Mouse (Mus musculus) left cerebral cortex, adult 8-10 months (tissue): ENCODE data around the gene Calr. TPM values are rescaled to one million over a fixed set of nuclear protein-coding genes. Genes with fewer than 3 reads are reported as not detected.
A peak's percentile ranks its signal among the peaks of the same experiment; 100 is the strongest.
"Not testable (repeated sequence)": the region's sequence is repeated elsewhere in the genome, so short reads cannot be mapped to it uniquely, and the experiment has no call there.

Experiments
- DNase-seq, 2 experiments: peaks; one replicate each; pipeline ENCODE4 v3.0.0; 2022; ENCODE audit warnings: low spot score in 2 of 2
- total RNA-seq, 4 experiments: library from RNA; stranded (reverse); gene quantifications; 2 replicates each; pipeline ENCODE4 v1.2.4; 2022

Calr gene
- total RNA-seq, 4 experiments from 2014 or later = 333 to 426 (median 383) TPM

DNA sequence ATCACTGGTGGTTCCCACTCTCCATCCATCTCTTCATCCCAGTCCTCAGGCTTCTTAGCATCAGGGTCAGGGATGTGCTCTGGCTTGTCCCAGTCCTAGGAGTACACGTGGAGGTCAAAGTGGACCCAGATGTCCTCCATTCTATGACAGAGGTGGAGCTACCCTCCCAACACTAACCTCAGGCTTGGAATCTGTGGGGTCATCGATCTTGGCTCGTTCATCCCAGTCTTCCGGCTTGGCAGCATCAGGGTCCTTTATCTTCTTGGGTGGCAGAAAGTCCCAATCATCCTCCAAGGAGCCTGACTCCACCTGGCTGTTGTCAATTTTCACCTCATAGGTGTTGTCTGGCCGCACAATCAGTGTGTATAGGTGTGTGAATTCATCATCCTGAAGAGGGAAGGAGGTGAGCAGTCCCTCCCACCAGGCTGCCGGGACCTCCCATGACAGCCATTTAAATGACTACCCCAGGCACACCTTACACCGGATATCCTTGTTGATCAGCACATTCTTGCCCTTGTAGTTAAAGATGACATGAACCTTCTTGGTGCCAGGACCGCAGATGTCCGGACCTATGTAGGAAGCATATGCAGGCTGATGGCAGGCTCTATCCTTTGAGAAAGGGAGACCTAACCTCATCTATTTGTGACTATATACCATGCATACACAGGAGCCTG is 2.2 kb downstream of the Calr start:
- DNase-seq = no peak

DNA sequence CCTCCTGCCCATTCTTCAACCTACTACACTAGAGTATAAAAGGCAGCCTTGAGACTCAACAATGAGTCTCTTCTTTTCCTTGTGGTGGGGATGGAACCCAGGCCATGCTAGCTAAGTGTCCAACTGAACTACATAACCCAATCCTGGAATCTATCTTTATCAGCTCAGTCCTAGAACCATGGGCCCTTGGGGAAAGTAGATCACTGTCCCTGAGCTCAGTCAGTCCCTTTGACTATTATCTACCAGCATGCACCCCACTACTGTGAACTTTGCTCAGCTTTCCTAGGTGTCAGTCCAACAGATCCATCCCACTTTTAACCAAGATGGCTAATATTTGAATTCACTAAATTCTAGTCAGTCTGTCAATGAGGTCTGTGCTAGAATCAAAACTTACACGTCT is 5.2 kb downstream of the Calr start:
- no peak for DNase-seq

DNA sequence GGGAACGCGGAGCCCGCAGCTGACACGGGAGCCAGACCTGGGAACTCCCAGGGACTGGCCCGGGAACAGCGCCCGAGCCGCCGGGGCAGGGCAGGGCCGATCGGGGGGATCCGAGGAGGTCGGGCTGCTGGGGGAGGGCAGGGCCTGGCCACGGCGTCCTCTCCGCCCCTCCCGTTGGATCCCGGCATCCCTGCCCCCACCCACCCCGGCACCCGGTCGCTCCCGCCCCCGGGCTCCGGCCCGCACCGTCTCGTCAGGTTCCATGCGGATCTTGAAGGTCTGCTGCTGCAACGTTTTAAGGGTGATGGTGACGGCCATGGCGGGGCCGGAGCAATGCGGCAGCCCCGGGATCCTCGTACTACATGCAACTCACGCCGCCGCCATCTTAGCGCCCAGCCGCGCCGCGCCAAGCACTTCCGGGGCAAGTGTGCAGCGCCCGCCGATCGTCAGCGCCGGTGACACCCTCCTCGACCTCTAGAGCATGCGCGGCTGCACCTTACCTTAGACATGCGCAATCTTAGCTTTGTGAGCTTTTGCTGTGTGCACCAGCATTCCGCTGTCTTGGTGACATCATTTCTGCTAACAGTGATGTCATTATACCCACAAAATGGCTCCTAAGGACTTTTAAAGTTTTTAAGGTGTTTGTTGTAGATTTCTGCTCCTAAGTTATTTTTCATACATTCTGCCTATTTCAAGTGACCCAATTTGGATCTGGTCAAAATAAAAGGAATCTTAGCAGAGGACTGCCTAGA is 6.3 kb downstream of the Calr start, which contains the start of gene Rad23a:
Gene Rad23a, minus strand, starts transcription at position 418 of the 752 bp plus-strand sequence.
- peak; percentile 84 to 90 for DNase-seq

DNA sequence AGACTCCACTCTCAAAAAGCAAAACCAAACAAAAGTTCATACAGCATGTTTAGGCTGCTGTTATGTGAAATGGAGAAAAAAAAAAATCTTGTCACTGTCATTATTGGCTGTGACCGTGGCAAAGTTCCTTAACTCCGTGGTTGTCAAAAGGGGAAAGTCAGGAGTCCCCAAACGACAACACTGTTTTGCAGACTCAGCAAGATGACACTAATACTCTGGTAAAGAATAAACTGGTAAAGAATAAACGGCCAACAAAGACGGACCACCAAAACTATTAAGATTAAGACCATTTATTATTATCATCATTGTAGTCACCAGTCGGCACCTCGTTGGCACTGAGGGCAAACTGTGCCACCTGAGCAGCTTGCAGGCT is 6.9 kb downstream of the Calr start:
- DNase-seq = no peak

DNA sequence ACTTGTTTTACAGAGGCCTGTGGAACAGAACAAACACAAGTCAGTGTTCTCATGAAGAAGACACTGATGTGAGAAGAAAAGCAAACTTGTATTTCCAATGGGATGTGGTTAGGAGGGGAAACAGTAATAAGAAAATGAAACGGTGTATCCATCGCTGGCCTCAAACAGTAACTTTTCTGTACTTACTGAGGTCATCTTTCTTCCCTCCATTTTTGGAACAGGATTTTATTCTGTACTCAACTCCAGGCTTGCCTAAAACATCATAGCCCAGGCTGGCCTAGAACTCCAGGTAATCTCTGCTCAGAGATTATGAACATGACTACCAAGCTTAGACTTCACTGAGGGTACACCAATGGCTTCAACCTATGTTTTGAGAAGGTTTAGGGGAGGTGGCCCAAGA is 7.3 kb downstream of the Calr start:
- DNase-seq = no peak

DNA sequence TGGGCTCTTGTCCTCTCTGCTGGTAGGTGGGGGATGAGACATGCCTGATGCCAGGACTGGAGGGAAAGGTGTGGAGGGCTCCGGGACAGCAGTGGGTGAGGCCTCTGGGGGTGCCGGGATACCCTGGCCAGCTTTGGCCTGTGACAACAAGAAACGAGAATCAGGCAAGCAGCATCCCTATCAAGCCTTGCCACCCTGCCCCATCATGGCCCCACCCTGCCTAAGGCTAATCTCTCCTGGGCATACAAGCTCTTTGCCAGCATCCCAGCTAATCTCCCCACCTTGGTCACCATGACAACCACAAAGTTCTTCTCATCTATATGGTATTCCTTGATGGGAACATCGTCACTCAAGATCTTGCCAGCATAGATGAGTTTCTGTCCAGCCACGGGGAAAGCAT is 8.2 kb downstream of the Calr start:
- DNase-seq = no peak

DNA sequence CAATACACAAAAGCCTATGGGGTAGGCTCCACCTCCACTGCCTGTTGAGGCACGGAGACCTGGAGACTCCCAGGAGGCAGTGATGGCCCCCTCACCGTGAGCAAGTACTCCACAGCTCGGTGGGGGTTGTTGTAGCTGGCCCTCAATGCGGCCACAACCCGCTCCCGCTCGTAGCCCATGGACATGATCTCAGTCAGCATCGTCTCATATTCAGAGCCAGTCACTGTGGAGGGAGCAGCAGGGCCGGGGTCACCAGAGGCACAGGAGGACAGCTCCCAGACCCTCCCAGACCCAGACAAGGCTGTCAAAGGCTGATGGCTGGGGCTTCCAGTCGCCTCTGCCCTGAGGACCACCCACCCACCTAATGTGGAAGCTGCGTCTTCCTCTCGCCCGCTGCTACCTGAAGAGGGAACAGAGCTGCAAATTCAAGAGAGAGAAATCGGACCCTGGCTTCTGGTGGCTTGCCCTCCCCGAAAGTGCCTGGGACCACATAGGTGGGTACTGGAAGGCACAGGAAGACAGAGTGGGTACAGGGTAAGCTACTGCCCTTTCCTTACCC is 8.7 kb downstream of the Calr start:
- DNase-seq = no peak

DNA sequence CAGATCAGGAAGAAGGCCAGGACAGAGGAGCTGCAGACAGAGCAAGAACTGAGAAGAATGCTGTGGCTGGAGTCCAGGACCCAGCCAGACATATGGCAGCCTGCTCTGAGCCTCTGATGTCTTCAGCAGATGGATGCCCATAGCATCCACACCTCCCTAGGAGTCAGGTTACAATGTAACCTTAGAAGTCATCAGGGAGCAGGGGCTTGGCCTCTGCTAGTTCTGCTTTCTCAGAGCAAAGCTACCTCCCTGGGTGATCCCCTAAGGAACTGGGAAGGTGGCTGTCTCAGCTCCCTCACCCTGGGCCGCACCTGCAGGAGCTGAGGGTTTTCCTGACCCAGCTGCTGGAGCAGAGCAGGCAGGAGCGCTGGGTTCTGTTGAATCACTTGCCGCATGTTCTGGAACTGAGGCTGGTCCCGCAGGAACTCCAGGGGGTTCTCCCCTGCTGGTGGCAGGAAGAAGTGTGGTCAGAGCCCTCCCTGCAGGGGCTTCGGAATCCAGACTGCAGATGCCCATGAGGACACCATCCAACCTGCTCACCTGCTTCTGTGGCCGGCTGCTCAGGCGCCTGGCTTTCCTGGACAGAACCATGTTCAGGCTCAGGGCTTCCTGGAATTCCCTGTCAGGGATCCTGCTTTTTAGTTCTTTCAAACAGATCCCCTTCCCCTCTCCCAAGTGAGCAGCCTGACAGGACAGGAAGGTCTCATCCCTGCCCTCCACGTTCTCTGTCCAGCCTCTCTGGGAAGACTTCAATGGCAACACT is 9.4 kb downstream of the Calr start:
- no peak for DNase-seq

DNA sequence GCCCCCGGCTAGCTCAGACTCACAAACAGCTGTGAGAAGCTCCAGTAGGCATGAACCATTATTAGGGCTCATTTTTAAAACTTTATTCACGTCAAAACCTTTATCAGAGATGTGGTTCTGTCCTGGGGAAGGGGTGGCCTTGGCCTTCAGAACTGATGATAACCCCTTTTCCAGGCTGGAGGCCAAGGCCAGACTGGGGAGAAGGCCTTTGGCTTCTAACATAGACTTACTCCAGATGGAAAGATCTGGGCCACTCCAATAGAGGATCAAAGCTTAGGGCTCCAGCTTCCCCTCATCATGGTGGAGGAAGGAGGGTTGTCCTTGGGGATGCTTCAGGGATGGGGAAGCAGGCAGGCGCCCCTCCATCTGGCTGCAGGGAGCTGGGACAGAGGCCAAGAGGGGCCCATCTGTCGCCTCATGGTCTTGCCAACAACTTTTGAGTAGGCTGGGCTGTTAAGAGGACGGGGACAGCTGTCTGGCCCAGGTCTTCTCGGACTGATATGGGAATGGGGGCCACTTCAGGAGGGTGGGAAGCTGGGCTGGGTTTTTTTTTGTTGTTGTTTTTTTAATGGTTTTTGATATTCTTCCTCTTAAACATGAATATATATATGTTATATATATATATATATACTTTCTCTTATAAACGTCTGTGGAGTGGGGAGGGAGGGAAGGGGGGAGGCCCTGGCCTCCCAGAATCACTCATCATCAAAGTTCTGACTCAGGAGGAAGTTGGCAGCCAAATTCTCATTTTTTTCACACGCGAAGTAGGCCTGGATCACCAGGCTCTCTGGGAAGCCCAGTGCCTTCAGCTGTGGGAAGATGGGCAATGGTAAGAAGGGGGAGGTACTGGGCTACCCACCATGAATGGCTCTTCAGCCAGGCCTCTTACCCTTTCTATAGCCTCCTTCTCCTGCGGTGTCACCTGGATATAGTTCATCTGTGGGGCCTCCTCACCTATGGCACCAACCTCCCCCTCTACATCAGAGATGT is 11.6 kb downstream of the Calr start:
- peak in 1 of 2 experiments; percentile 74 for DNase-seq

DNA sequence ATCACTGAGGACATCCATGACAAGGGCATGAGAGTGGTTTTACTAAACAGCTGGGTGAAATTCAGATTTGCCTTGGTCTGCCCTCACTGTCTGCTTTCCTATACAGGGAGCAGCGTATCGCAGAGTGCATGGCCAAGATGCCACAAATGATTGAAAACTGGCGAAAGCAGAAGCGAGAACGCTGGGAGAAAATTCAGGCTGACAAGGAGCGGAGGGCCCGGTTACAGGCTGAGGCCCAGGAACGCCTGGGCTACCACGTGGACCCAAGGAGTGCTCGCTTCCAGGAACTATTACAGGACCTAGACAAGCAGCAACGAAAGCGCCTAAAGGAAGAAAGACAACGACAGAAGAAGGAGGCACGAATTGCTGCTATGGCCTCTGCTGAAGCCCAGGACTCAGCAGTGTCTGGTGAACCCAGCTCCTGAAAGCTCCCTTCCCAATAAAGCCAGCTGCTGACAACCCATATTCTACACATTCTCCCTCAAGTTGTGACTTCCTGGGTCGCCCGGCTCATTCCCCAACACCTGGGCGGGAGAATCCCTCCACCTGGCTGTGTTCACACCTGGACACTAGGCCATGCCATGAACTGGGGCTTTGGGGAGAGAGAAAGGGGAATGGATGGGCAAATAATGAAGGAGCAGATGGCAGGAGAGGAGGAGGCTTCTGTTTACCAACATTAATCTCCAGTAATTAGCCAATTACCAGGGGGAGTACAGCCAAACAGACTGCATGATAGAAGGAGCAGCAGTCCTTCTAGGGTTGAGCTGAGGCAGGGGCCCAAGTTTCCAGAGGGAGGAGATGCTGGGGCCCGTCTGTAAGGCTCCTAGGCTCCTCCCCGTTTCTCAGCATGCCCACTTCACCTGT is 12.5 kb downstream of the Calr start:
- no peak for DNase-seq

DNA sequence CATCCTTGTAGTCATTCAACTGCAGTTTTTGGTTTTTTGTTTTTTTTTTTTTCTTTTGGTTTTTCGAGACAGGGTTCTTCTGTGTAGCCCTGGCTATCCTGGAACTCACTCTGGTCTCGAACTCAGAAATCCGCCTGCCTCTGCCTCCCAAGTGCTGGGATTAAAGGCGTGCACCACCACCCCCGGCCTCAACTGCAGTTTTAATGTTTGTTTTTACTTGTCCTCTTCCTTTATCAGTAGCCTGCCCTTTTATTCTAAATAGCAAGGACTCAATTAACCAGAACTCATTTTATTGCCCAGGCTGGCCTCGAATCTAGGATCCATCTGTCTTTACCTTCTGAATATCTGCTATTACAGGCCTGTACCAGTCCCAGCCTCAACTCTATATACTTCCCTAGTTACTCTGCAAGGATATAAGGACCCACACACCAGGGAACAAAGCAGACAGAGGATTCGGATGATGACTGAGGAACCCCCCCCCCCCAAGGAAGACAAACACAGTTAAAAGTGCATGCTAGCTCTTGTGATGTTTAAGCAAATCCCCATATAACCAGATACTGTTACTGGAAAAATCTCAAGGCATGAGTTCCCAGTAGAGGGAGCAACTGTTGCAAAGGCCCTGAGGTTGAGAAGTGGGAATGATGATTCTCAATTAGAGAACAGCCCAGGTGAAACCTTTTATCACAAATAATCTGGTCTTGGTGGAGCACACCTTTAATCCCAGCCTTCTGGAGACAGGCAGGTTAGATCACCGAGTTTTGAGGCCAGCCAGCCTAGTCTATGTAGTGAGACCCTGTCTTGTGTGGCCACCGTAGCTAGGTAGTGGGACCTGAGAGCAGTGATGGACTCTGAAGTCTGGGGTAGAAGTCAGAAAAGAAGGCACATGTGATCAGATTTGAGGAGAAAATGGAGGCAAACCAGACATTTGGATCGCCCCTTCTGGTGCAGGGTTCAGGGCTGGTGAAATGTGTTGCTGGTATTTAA is 13.7 kb downstream of the Calr start:
- no peak for DNase-seq

DNA sequence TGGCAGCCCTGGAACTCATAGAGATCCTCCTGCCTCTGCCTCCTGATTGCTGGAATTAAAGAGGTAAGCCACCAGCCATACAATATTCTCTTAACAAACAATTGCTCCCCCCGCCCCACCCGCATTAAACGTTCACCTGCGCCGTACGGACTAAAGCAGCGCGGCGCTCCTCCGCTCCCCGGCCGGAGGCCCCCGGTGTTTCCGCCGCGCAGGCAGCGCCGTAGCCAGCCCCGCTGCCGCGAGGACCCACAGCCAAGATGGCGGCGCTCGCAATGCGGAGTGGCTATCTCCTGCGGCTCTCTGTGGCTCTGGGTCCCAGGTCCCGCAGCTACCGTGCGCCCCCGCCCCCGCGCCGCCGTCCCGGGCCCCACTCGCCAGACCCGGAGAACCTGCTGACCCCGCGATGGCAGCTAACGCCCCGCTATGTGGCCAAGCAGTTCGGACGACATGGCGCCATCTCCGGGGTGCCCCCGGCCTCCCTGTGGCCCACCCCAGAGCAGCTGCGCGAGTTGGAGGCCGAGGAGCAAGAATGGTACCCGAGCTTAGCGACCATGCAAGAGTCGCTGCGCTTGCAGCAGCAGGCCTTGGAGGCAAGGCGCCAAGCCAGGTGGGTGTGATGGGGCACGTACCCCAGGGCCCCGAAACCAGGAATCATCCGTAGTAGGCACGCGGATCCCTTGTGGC is 14.6 kb downstream of the Calr start:
- peak; percentile 66 for DNase-seq

DNA sequence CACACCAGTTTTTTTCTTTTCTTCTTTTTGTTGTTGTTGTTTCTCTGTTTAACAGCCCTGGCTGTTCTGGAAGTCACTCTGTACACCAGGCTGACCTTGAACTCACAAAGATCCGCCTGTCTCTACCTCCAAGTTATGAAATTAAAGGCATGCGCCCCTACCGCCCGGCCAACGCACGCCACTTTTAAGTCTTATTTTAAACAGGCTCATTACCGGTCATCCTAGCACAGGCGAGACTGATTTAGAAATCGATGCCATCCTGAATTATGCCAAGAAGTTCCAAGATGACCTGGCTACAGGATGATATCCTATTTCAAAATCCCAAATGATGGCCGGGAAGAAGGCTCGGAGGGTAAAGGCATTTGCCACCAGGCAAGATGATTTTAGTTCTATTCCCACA is 15.2 kb downstream of the Calr start, which contains the start of gene Gadd45gip1:
Gene Gadd45gip1, plus strand, starts transcription at position 33 of the 400 bp plus-strand sequence.
- DNase-seq = no peak

DNA sequence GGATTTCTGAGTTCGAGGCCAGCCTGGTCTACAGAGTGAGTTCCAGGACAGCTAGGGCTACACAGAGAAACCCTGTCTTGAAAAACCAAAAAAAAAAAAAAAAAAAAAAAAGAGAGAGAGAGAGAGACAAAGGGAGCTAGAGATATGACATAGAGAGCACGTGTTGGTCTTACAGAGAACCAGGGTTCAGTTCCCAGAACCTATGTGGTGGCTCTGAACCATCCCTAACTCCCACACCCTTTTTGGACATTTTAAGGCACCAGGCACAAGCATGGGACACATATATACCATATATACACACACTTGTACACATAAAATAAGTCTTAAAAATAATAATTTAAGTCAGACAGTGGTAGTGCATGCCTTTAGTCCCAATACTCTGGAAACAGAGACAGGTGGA is 20.2 kb downstream of the Calr start:
- DNase-seq = not testable (repeated sequence)

DNA sequence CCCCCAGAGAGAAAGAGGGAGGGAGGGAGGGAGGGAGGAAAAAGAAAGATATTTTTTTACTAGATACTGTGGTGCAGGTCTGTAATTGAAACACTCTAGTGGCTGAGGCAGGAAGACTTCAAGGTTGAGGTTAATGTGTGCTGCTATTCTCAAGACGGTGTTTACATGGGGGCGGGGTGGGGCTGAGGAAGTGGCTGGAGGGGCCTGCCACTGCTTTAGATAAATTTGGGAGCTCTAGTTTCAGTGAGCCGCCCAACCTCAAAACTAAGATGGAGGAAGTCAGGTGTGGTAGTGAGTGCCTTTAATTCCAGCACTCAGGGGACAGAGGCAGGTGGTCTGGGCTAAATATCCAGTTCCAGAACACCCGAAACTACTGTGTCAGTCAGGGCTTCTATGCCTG is 21.1 kb downstream of the Calr start:
- no peak for DNase-seq

DNA sequence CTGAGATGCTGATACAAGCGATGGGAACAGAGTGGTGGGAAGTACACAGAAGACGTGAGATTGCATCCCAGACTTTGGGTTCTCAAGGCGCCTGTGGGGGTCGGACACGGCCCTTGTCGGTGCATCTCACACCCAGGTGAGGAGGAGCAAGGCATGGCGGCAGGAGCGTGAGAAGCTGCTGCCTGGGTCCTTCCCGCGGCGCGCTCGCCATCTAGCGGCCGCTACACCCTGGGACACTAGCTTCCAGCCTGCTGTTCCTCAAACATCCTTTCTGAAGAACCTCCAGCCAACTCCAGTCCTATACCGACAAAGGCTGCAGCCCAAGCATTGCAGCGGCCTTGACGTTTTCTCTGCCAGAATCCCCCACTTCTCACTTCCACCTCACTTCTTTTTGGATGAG is 23.1 kb downstream of the Calr start:
- no peak for DNase-seq

DNA sequence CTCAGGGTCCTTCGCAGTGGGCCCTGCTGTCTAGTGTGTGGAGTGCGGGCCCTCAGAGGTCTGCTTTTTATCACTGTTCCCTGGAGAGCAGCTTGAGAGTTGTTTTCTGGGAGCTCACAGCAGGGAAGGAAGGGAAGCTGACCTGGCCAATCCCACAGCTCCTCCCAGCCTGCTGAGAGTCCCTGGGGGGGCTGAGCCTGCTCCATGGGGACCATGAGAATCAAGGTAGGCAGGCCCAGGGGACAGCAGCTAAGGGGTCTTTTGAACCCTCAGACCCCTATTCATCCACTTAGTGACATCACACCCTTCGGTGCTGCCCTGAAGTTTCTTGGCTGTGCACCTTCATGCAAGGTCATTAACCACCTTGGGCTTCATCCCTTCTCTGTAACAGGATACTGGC is 24.0 kb downstream of the Calr start, which contains the start of gene Dand5:
Gene Dand5, minus strand, starts transcription at position 101 of the 400 bp plus-strand sequence.
- no peak for DNase-seq

DNA sequence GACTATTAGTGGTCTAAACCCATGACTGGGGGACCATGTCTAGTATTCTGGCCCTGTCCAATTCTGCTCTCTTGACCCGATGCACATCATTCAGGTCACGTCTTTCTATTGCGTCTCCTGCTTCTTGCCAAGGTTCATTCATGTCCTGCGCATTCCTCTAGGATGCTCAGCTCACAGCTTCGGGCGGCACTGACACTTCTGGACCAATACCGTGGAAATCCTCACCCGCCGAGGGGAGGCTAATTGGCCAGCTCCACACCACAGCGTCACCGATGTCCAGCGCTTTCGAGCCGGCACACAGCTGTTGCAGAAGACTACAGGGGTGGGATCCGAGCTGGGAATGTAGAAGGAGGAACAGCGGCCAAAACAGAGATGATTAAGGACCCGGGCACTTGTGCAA is 30.6 kb downstream of the Calr start:
- DNase-seq = no peak
